Mouse (Mus musculus) gastrocnemius, postnatal 36 days (tissue): ENCODE measurements around the gene 2410004P03Rik. TPM values are rescaled to one million over a fixed set of nuclear protein-coding genes. Genes with fewer than 3 reads are reported as not detected.

ENCODE experiments used
- DNase-seq, 2 experiments: peaks; one replicate each; pipeline ENCODE4 v3.0.0; 2022
- intact Hi-C: fragments of 180-260 bp; cut with DNase I; formaldehyde crosslinking; loops from one replicate; pipeline ENCODE4 v1.15.1; 2025
- total RNA-seq, 2 experiments: library from RNA; stranded (reverse); gene quantifications; 2 replicates each; pipeline ENCODE4 v1.2.3; 2021

Gene 2410004P03Rik
- total RNA-seq, 2 experiments from 2014 or later, result not detected

GRCm38 (mm10) chr12:16958851-16959250, 52.7 kb downstream of the 2410004P03Rik start:
- intact Hi-C loops, result no loop called here
- no peak for DNase-seq

Other genes with a start within 250 kb of the 2410004P03Rik start
- 1 to 10 TPM in 1 of 2 experiments, under 1 TPM in 1; 0.86 to 1.1 TPM for gene Greb1, start 210.8 kb downstream of the 2410004P03Rik start, total RNA-seq
- gene E2f6, start 200.8 kb downstream of the 2410004P03Rik start, total RNA-seq, result 100 to 1,000 TPM; 116 to 120 TPM
- 10 to 100 TPM; 75.7 to 78.2 TPM for gene Rock2, start 116.8 kb downstream of the 2410004P03Rik start, total RNA-seq
- 1 to 10 TPM; 1.4 to 1.7 TPM for gene Pqlc3, start 11.3 kb downstream of the 2410004P03Rik start, total RNA-seq
- 1 to 10 TPM; 2.2 to 2.9 TPM for gene Kcnf1, start 165.2 kb upstream of the 2410004P03Rik start, total RNA-seq